Mouse (Mus musculus) intestine, embryonic 15.5 days (tissue): ENCODE measurements around the gene Nbeal2. TPM values are rescaled to one million over a fixed set of nuclear protein-coding genes. Genes with fewer than 3 reads are reported as not detected.

ENCODE experiments used
- ATAC-seq: fragments of 200-750 bp; cut with Nextera tagmentation; 2 replicates; pipeline ENCODE4 v1.8.0; 2017; ENCODE audit warnings: moderate TSS enrichment, moderate library complexity
- H3K27ac ChIP-seq: fragments of 300-500 bp; sonication (generic); 2 replicates; pipeline ENCODE4 v1.5.1; 2015; ENCODE audit warnings: mild to moderate bottlenecking, inconsistent platforms
- H3K27me3 ChIP-seq: fragments of 300-500 bp; sonication (generic); replicated peaks from 2 replicates; pipeline ENCODE4 v1.6.1; 2015; ENCODE audit warnings: inconsistent platforms
- H3K36me3 ChIP-seq: fragments of 300-500 bp; sonication (generic); 2 replicates; pipeline ENCODE4 v1.6.1; 2015; ENCODE audit warnings: inconsistent platforms
- H3K4me1 ChIP-seq: fragments of 300-500 bp; sonication (generic); replicated peaks from 2 replicates; pipeline ENCODE4 v1.6.1; 2015; ENCODE audit warnings: inconsistent platforms
- H3K4me2 ChIP-seq: fragments of 300-500 bp; sonication (generic); replicated peaks from 2 replicates; pipeline ENCODE4 v1.6.1; 2015; ENCODE audit warnings: mild to moderate bottlenecking, inconsistent platforms
- H3K4me3 ChIP-seq: fragments of 300-500 bp; sonication (generic); replicated peaks from 2 replicates; pipeline ENCODE4 v1.5.1; 2015; ENCODE audit warnings: inconsistent platforms
- H3K9ac ChIP-seq: fragments of 300-500 bp; sonication (generic); 2 replicates; pipeline ENCODE4 v1.6.1; 2015; ENCODE audit warnings: inconsistent platforms
- H3K9me3 ChIP-seq: fragments of 300-500 bp; sonication (generic); 2 replicates; pipeline ENCODE4 v1.6.1; 2016; ENCODE audit warnings: inconsistent platforms
- WGBS: fragments of 180-500 bp; shearing (Covaris S2); methylation state at CpG from one replicate; pipeline ENCODE4 v1.1.7; 2015; 5-methylcytosine and 5-hydroxymethylcytosine counted together
- polyA plus RNA-seq: library from polyadenylated mRNA; unstranded; fragments of >200 nt; fragmentation: Nextera tagmentation; extraction: Ambion mirVana; gene quantifications from 2 replicates; pipeline ENCODE4 v1.2.1, GENCODE M21; 2015

The Nbeal2 gene
- polyA plus RNA-seq, 1 experiment from 2014 or later: 3.6 TPM

DNA sequence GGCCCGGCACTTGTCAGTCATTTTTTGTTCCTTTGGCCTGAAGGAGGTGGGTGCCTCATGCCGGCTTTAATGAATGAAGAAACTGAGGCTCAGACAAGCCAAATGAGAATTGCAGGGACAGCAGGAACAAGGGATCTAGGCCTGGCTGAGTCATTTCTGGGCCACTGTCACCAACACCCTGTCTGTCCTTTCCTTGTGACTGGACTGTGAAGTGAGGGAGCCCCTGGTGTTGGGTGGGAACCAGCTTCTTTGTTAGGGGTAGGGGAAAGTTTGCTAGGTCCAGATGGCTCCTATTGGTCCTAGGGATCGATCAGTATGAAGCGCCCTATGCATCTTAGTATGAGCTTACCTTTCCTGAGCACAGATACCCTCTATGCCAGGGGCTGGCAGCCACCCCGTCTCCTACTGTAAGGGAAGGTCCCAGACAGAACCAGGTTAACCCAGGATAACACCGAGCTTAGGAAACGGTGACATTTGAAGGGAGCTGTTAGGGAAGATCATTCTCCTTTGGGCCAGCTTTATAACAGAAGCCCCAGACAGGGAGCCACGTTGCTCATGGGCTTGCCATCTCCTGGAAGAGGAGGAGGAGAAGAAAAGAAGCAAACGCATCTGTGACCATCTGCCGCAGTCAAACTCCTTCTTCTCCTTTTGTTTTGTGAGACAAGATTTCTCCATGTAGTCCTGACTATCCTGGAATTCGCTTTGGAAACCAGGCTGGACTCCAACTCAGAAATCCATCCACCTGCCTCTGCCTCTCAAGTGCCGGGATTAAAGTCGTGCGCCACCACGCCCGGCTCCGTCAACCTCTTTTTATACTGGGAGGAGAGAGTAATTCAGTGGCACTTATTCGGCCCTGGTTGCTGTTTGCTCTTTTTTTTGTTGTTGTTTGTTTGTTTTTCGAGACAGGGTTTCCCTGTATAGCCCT lies 1.0 kb upstream of the Nbeal2 start:
- Histone ChIP-seq H3K4me3 (0 out of 2 replicates have a peak overlapping the region, but pooled peaks have one; percentile 66), H3K4me2 (peak overlapping the region; percentile 94), H3K4me1 (peaks cover 21% of the 10 kb centered on the region), H3K9me3 (no peaks in the 10 kb centered on the region), H3K9ac (no peak overlapping the region), H3K27me3 (peaks cover 20% of the 10 kb centered on the region), H3K36me3 (no peaks in the 10 kb centered on the region), H3K27ac (peak overlapping the region; percentile 74; the same call in 1 of the 2 replicates)
- 76% methylated on average over 19 of the region's 19 CpGs for WGBS
- no peak for ATAC-seq

DNA sequence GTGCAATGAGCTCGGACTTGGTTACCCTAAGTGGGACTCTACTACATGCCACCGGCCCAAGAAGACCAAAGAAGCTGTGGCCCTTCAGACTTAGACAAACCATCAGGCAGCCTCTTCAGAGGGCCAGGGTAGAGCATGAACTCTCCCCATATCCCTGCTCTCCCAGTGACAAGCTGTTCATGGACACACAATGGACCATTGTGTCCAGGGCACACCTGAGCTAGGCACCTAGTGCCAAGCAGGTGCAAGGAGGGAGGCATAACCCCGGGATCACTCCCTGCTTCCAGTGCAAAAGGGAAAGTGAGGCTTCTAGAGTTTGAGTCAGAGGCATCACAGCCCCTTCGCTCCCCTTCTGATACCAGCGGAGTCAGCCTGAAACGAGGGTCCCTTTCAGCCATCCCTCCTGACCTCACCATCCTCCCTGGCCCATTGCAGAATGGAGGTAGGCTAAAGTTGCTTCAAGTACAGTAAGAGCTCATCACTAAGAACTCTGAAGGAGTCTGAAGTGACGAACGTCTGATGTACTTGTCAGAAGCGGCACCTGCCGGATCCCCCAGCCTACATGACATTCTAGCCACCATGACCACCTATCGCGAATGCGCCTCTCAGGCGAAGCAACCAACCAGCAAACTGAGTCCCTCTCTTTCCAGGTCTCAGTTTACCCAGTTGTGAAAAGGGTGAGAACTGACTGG lies 852 bp downstream of the Nbeal2 start:
- no peak for ATAC-seq
- H3K9ac ChIP-seq: peak overlapping the region; percentile 63
- no peaks in the 10 kb centered on the region for H3K36me3 ChIP-seq
- 18% methylated on average over 14 of the region's 14 CpGs for WGBS
- H3K9me3 ChIP-seq: no peaks in the 10 kb centered on the region
- H3K4me1 ChIP-seq: peaks cover 21% of the 10 kb centered on the region
- H3K27ac ChIP-seq: peak overlapping the region; percentile 7
- H3K27me3 ChIP-seq: peaks cover 20% of the 10 kb centered on the region
- H3K4me3 ChIP-seq: peak overlapping the region; percentile 66
- peak overlapping the region; percentile 94 for H3K4me2 ChIP-seq

DNA sequence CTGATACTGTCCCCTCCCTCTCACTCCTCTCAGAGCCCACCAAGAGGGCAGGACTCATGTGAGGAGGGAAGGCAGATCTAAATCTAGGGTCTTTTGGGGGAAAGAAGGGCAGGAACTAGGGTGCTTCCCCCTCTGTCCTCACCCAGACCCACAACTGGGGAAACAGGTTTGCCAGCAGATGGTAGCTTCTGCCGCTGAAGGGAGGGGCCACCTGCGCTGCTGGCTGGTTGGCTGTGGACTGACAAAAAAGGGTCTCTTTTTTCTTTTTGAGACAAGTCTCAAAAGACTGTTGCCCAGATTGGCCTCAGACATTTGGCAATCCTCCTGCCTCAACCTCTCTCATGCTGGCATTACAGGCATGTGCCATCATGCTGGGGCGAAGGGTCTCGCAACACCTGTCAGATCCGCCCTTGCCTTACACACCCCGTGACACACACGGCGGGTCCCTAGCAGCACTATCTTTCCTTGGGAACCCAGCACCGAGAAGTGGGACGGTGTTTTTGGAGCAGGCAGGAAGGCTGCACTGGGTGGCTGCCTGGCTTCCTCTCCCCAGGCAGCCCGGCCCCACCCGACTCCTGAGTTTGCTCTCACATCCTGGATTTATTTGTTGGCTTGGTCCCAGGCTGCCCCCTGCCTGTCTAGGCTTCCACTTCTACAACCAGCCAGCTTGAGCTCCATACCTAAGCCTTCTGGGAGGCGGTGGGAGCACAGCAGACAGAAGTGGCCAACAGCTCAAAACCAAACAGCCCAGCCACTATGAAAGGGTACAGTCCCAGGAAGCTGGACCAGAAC lies 1.8 kb downstream of the Nbeal2 start:
- no peaks in the 10 kb centered on the region for H3K9me3 ChIP-seq
- peak overlapping the region; percentile 94 for H3K4me2 ChIP-seq
- H3K4me1 ChIP-seq: peaks cover 21% of the 10 kb centered on the region
- peak overlapping the region; percentile 39; the same call in 1 of the 2 replicates for H3K9ac ChIP-seq
- H3K36me3 ChIP-seq: no peaks in the 10 kb centered on the region
- 14% methylated on average over 13 of the region's 13 CpGs for WGBS
- H3K27me3 ChIP-seq: peaks cover 20% of the 10 kb centered on the region
- H3K4me3 ChIP-seq: peak overlapping the region; percentile 66
- ATAC-seq: peak; percentile 13; the same call in 1 of the 2 replicates
- peak overlapping the region; percentile 32; the same call in 1 of the 2 replicates for H3K27ac ChIP-seq

DNA sequence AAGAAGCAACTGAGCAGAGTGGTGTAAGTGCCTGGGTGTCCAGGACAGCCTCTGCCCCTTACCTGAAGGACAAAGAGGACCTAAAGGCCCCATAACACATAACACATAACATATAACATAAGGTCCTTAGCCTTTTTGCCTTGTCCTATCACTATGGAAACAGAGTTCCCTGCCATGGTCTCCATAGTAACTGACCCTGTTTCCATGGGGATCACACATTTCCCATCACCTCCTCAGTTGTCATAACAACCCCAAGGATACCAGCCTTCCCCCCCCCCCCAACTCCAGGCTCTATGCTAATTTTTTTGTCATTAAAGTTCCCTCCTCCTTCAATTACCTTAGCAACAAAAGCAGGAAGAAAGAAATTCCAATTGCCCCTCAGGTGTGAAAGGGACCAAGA lies 4.2 kb downstream of the Nbeal2 start:
- no peak for ATAC-seq
- Histone ChIP-seq H3K4me3 (no peak overlapping the region), H3K36me3 (no peaks in the 10 kb centered on the region), H3K27ac (no peak overlapping the region), H3K4me1 (peaks cover 11% of the 10 kb centered on the region), H3K27me3 (peaks cover 20% of the 10 kb centered on the region), H3K9ac (no peak overlapping the region), H3K4me2 (no peak overlapping the region), H3K9me3 (no peaks in the 10 kb centered on the region)

DNA sequence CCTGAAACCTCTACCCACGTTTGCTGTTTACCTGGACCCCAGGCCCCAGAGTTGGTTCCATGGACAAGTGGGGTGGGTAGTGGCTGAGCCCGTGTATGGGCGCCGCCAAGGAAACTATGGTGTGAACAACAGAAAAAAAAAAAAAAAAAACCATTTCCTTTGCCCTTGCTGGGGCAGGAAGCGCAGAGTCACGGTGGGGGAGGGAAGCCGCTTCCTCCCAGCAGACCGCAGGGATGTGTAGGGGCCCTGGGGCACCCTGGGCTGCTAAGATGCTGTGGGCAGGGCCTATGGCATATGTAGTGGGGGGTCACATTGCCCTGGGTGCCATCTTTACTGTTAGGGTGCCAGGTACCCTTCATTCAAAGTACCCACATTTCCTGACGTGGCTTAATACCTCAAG lies 8.7 kb downstream of the Nbeal2 start:
- Histone ChIP-seq H3K9ac (no peak overlapping the region), H3K27ac (no peak overlapping the region), H3K27me3 (no peaks in the 10 kb centered on the region), H3K4me2 (no peak overlapping the region), H3K36me3 (no peaks in the 10 kb centered on the region), H3K4me1 (no peaks in the 10 kb centered on the region), H3K9me3 (no peaks in the 10 kb centered on the region), H3K4me3 (no peak overlapping the region)
- ATAC-seq: no peak
- 75% methylated on average over 9 of the region's 9 CpGs for WGBS

DNA sequence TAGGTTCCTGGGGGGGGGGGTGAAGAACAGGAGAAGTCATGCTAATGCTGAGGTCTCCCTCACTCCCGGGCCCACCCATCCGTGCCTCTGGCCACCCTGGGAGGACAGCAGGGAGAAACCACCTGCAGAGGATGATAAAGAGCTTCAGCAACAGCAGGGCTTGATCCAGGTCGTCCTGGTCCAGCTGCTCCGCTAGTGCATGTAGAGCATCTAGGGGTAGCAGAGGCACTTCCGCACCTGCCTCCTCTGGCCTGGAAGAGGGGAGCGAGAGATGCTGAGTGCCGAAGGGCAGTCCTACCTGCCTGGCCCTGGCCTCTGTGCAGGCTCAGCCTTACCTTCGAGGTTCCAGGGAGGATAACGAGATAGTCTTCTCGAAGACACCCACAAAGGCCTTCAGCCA lies 9.7 kb downstream of the Nbeal2 start:
- Histone ChIP-seq H3K27me3 (no peaks in the 10 kb centered on the region), H3K4me1 (no peaks in the 10 kb centered on the region), H3K27ac (no peak overlapping the region), H3K36me3 (no peaks in the 10 kb centered on the region), H3K9ac (no peak overlapping the region), H3K4me3 (no peak overlapping the region), H3K4me2 (no peak overlapping the region), H3K9me3 (no peaks in the 10 kb centered on the region)
- no peak for ATAC-seq
- 83% methylated on average over 10 of the region's 10 CpGs for WGBS

DNA sequence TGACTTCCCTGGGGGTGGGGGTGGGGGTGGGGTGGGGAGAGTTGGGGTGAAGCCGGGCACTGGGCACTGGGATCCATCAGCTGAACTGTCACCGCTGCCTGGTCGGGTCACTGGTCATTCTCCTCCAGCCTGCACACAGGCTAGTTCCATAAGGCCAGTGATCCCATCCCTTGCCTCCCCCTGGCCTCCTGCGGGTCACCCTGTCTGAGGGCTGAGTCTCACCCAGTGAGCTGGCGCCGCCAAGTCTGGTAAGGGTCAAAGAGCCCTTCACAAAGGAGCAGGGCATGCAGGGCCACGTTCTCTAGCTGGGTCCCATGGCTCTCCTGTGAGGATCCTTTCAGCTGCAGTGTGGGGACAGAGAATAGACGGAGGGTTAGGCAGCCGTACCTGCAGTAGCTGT lies 10.2 kb downstream of the Nbeal2 start:
- Histone ChIP-seq H3K4me1 (no peaks in the 10 kb centered on the region), H3K4me2 (no peak overlapping the region), H3K4me3 (no peak overlapping the region), H3K9ac (no peak overlapping the region), H3K27ac (no peak overlapping the region), H3K27me3 (no peaks in the 10 kb centered on the region), H3K36me3 (no peaks in the 10 kb centered on the region), H3K9me3 (no peaks in the 10 kb centered on the region)
- no peak for ATAC-seq
- WGBS: 63% methylated on average over 9 of the region's 9 CpGs

DNA sequence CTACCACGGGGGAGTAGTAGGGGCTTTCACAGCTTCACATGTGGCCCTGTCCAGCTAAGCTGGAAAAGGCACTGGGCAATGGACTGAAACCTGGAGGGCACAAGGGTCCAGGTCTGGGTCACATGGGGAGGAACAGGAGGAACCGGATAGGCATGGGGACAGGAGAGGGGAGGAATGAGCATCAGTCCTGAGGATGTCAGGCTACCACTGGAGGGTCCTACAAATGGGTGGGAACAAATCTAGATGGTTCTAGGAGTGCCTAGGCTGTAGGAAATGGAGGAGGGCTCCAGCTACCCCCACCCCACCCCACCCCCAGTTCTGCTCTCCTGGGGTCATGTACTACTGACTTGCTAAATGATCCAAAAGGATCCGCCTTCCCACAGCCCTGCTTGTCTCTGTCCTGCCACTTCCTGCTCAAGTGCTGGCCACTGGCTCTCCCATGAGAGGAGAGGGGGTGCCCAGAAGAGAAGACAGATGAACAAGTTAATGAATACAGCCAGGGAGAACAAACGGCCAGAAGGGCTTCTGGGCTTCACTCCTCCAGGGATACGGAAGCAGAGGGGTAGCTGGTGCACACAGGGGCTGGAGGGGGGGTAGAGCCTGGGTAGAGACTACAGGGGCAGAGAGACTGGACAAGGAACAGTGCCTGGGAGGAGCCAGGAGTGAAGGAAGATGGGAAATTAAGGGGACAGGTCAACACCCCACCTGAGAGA lies 11.0 kb downstream of the Nbeal2 start:
- 46% methylated on average over 5 of the region's 5 CpGs for WGBS
- H3K36me3 ChIP-seq: no peaks in the 10 kb centered on the region
- no peak overlapping the region for H3K27ac ChIP-seq
- H3K4me2 ChIP-seq: no peak overlapping the region
- no peak overlapping the region for H3K9ac ChIP-seq
- H3K9me3 ChIP-seq: no peaks in the 10 kb centered on the region
- H3K4me1 ChIP-seq: no peaks in the 10 kb centered on the region
- no peaks in the 10 kb centered on the region for H3K27me3 ChIP-seq
- no peak for ATAC-seq
- no peak overlapping the region for H3K4me3 ChIP-seq

DNA sequence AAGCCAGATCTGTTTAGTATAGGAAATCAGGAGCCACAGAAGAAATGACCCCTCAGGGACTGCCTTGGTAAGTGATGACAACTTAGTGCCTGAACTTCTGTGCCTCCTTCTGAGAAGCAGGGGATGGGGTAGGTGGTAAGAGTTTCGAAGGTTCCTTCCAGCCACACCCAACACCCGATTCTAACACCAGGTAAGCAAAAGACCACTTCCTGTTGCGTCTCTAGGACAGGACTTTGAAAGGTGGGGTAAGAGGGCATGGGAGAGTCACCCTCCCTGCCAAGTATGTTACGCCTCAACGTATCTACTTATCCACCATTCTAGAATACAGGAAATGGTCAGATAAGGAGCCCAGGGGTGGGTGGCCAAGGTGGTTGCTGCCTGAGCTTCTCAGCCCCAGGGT lies 13.0 kb downstream of the Nbeal2 start:
- Histone ChIP-seq H3K9me3 (no peaks in the 10 kb centered on the region), H3K9ac (no peak overlapping the region), H3K36me3 (no peaks in the 10 kb centered on the region), H3K4me3 (no peak overlapping the region), H3K27ac (no peak overlapping the region), H3K4me1 (no peaks in the 10 kb centered on the region), H3K27me3 (no peaks in the 10 kb centered on the region), H3K4me2 (no peak overlapping the region)
- WGBS: 89% methylated on average over 5 of the region's 5 CpGs
- no peak for ATAC-seq

DNA sequence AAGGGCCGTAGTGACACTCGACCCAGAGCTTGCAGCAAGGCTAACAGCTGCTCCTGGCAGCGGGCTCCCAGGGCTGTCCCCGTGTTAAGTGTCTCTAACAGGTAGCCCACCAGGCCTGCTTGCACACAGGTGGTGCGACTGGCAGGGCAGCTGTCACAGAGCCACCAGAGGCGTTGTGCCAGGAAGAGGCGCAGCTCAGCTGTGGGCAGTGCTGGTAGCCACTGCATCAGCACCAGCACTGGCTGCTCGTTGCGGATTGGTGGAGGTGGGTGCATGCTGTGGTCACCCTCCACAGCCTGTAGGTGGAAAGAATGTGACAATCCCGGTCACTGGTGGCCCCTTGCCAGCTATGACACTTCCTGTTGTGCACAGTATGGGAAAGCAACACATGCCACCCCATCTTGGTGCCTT lies 15.3 kb downstream of the Nbeal2 start:
- Histone ChIP-seq H3K27ac (no peak overlapping the region), H3K4me2 (no peak overlapping the region), H3K27me3 (no peaks in the 10 kb centered on the region), H3K9me3 (no peaks in the 10 kb centered on the region), H3K4me1 (no peaks in the 10 kb centered on the region), H3K4me3 (no peak overlapping the region), H3K9ac (no peak overlapping the region), H3K36me3 (no peaks in the 10 kb centered on the region)
- WGBS: 81% methylated on average over 10 of the region's 10 CpGs
- ATAC-seq: no peak

DNA sequence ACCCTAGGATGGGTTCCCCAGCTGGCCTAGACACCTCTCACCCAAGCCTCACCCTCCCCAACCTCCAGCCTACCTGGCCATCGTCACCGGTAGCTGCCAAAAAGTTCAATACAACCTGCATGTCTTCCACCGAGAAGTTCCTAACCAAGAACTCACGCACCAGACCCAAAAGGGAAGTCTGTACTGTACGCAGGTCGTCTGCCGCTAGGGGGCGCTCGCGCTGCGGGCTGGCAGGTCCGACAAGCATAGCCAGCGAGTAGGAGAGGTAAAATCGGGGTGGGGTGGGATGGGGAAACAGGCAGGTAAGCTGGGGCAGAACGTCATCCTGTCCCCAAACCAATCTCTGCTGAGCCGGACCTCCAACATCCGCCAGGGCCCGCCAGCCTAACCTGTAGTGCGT lies 18.7 kb downstream of the Nbeal2 start:
- Histone ChIP-seq H3K4me1 (no peaks in the 10 kb centered on the region), H3K27me3 (peaks cover 13% of the 10 kb centered on the region), H3K4me2 (no peak overlapping the region), H3K4me3 (no peak overlapping the region), H3K9ac (no peak overlapping the region), H3K36me3 (0 out of 2 replicates have a peak, but pooled peaks cover 5% of the 10 kb centered on the region), H3K27ac (no peak overlapping the region), H3K9me3 (no peaks in the 10 kb centered on the region)
- WGBS: 7% methylated on average over 19 of the region's 19 CpGs
- ATAC-seq: peak; percentile 30; the same call in 1 of the 2 replicates
